ENCODE assay signal across 8 mouse cellular contexts in genomic region chr11:50223783-50224662, GRCm38 (mm10). TPM values are rescaled to one million over a fixed set of nuclear protein-coding genes. Genes with fewer than 3 reads are reported as not detected.
DNase-seq lines count a peak whose midpoint lies in the region; ATAC-seq lines count a peak whose summit lies in the region.

No protein-coding gene starts in this region.

- peak; percentile 42 for DNase-seq in cerebellum, adult 8-10 months
- DNase-seq in cerebellum, postnatal 36 days, result no peak
- DNase-seq in neural tube, embryonic 11.5 days (ENCODE audit: low spot score), result no peak
- no peak for DNase-seq in neural tube, embryonic 10.5 days (ENCODE audit: extremely low spot score, low spot score)
- DNase-seq in midbrain, embryonic 14.5 days, result peak; percentile 69
- no peak for DNase-seq in adrenal gland, postnatal 14 days
- DNase-seq in layer of hippocampus, adult 9-11 months, result no peak

- H3K27me3 ChIP-seq in neural tube, embryonic 11.5 days (ENCODE audit: control insufficient read depth, insufficient read depth, low read length), result no peaks in the 10 kb centered on the region
- H3K27me3 ChIP-seq in midbrain, embryonic 14.5 days (ENCODE audit: control insufficient read depth, insufficient read depth, low read length), result no peaks in the 10 kb centered on the region

- H3K4me1 ChIP-seq in neural tube, embryonic 11.5 days (ENCODE audit: control insufficient read depth, insufficient read depth, low read length), result peaks cover 17% of the 10 kb centered on the region
- peaks cover 40% of the 10 kb centered on the region for H3K4me1 ChIP-seq in midbrain, embryonic 14.5 days (ENCODE audit: control insufficient read depth, insufficient read depth, low read length)

- H3K36me3 ChIP-seq in neural tube, embryonic 11.5 days (ENCODE audit: control insufficient read depth, insufficient read depth, low read length), result no peaks in the 10 kb centered on the region
- H3K36me3 ChIP-seq in midbrain, embryonic 14.5 days (ENCODE audit: control insufficient read depth, insufficient read depth, low read length), result 0 out of 2 replicates have a peak, but pooled peaks cover 3% of the 10 kb centered on the region

- peak; percentile 27; the same call in 1 of the 2 replicates for ATAC-seq in neural tube, embryonic 11.5 days (ENCODE audit: insufficient read depth, low FRiP score, low TSS enrichment)
- peak; percentile 35 for ATAC-seq in inflammation-experienced regulatory T-cells, adult 6 months
- ATAC-seq in midbrain, embryonic 14.5 days (ENCODE audit: low FRiP score, low TSS enrichment), result peak; percentile 12; the same call in 1 of the 2 replicates

- H3K9me3 ChIP-seq in neural tube, embryonic 11.5 days (ENCODE audit: control insufficient read depth, low read length), result no peaks in the 10 kb centered on the region
- no peaks in the 10 kb centered on the region for H3K9me3 ChIP-seq in midbrain, embryonic 14.5 days (ENCODE audit: control insufficient read depth, low read length)

- WGBS in neural tube, embryonic 11.5 days, result 7% methylated on average over 17 of the region's 17 CpGs
- 7% methylated on average over 17 of the region's 17 CpGs for WGBS in midbrain, embryonic 14.5 days

- peak overlapping the region; percentile 37 for H3K27ac ChIP-seq in neural tube, embryonic 11.5 days (ENCODE audit: low read depth, low read length)
- H3K27ac ChIP-seq in midbrain, embryonic 14.5 days (replicated peaks; ENCODE audit: low read depth, low read length), result peak overlapping the region; percentile 96

- H3K4me2 ChIP-seq in neural tube, embryonic 11.5 days (ENCODE audit: low read depth), result peak overlapping the region; percentile 97
- peak overlapping the region; percentile 92 for H3K4me2 ChIP-seq in midbrain, embryonic 14.5 days (ENCODE audit: low read length)

- H3K4me3 ChIP-seq in neural tube, embryonic 11.5 days (ENCODE audit: low read depth, low read length), result peak overlapping the region; percentile 91
- H3K4me3 ChIP-seq in midbrain, embryonic 14.5 days (replicated peaks; ENCODE audit: low read depth, low read length), result peak overlapping the region; percentile 73

- H3K9ac ChIP-seq in neural tube, embryonic 11.5 days (ENCODE audit: low read length), result peak overlapping the region; percentile 92
- H3K9ac ChIP-seq in midbrain, embryonic 14.5 days (replicated peaks; ENCODE audit: low read length), result peak overlapping the region; percentile 100

RNA-seq across cellular contexts. Expression of gene Mgat4b, which starts 13.3 kb away (rescaled TPM):
- 23.2 and 25.1 TPM in 2 replicates for polyA plus RNA-seq in neural tube, embryonic 11.5 days (2014; fragmentation: Nextera tagmentation; extraction: Ambion mirVana)
- 1 to 10 TPM; 1.0 to 2.7 (median 1.3) TPM for polyA plus RNA-seq in inflammation-experienced regulatory T-cells, adult 6 months (2017; shearing (Covaris generic))
- polyA plus RNA-seq in midbrain, embryonic 14.5 days (2014; fragmentation: Nextera tagmentation; extraction: Ambion mirVana), result 41.3 and 59.6 TPM in 2 replicates
- total RNA-seq in adrenal gland, postnatal 14 days (2021), result 103 and 113 TPM in 2 replicates

RNA-seq across cellular contexts. Expression of gene Sqstm1, which starts 13.4 kb away (rescaled TPM):
- 185 and 210 TPM in 2 replicates for polyA plus RNA-seq in neural tube, embryonic 11.5 days (2014; fragmentation: Nextera tagmentation; extraction: Ambion mirVana)
- polyA plus RNA-seq in inflammation-experienced regulatory T-cells, adult 6 months (2017; shearing (Covaris generic)), result 10 to 100 TPM; 44.8 to 78.4 (median 66.5) TPM
- polyA plus RNA-seq in midbrain, embryonic 14.5 days (2014; fragmentation: Nextera tagmentation; extraction: Ambion mirVana), result 293 and 312 TPM in 2 replicates
- total RNA-seq in adrenal gland, postnatal 14 days (2021), result 356 and 366 TPM in 2 replicates

RNA-seq across cellular contexts. Expression of gene Ltc4s, which starts 14.4 kb away (rescaled TPM):
- 0.64 and 1.2 TPM in 2 replicates for polyA plus RNA-seq in neural tube, embryonic 11.5 days (2014; fragmentation: Nextera tagmentation; extraction: Ambion mirVana)
- not detected for polyA plus RNA-seq in inflammation-experienced regulatory T-cells, adult 6 months (2017; shearing (Covaris generic))
- 1.0 and 2.5 TPM in 2 replicates for polyA plus RNA-seq in midbrain, embryonic 14.5 days (2014; fragmentation: Nextera tagmentation; extraction: Ambion mirVana)
- 10.4 and 11.3 TPM in 2 replicates for total RNA-seq in adrenal gland, postnatal 14 days (2021)

RNA-seq across cellular contexts. Expression of gene Mrnip, which starts 49.8 kb away (rescaled TPM):
- 23.7 and 24.9 TPM in 2 replicates for polyA plus RNA-seq in neural tube, embryonic 11.5 days (2014; fragmentation: Nextera tagmentation; extraction: Ambion mirVana)
- polyA plus RNA-seq in inflammation-experienced regulatory T-cells, adult 6 months (2017; shearing (Covaris generic)), result 10 to 100 TPM; 11.1 to 14.0 (median 12.5) TPM
- polyA plus RNA-seq in midbrain, embryonic 14.5 days (2014; fragmentation: Nextera tagmentation; extraction: Ambion mirVana), result 37.0 and 38.8 TPM in 2 replicates
- total RNA-seq in adrenal gland, postnatal 14 days (2021), result 12.9 and 13.6 TPM in 2 replicates

Comparison
In these comparisons a context has a peak if more than half of its experiments do, and no peak if none do; other contexts are left out.
1. DNase-seq: peak in cerebellum, adult 8-10 months (single experiment) and midbrain, embryonic 14.5 days (single experiment); none in cerebellum, postnatal 36 days (0 of 2), neural tube, embryonic 11.5 days (single experiment), neural tube, embryonic 10.5 days (single experiment), adrenal gland, postnatal 14 days (single experiment) and layer of hippocampus, adult 9-11 months (single experiment).
2. Peak in every context shown above with its lines, with median percentiles within 50 percentile points of each other: ATAC-seq.